Mouse (Mus musculus) liver, postnatal 0 days (tissue): Measurements from ENCODE around the gene Olfr1426. TPM values are rescaled to one million over a fixed set of nuclear protein-coding genes. Genes with fewer than 3 reads are reported as not detected.

Source experiments
- ATAC-seq: fragments of 200-750 bp; cut with Nextera tagmentation; 2 replicates; pipeline ENCODE4 v1.8.0; 2017; ENCODE audit warnings: mild to moderate bottlenecking, moderate library complexity
- DNase-seq: peaks from one replicate; pipeline ENCODE4 v3.0.0-alpha.2; 2016
- H3K27ac ChIP-seq: fragments of 300-500 bp; sonication (generic); 2 replicates; pipeline ENCODE4 v1.5.1; 2014; ENCODE audit warnings: antibody characterized with exemption, moderate library complexity, mild to moderate bottlenecking, low read depth
- H3K27me3 ChIP-seq: fragments of 300-500 bp; sonication (generic); 2 replicates; pipeline ENCODE4 v1.6.1; 2014; ENCODE audit warnings: low read length, control low read depth, mixed read lengths; ENCODE audit not compliant: insufficient read depth
- H3K36me3 ChIP-seq: fragments of 300-500 bp; sonication (generic); replicated peaks from 2 replicates; pipeline ENCODE4 v1.6.1; 2014; ENCODE audit warnings: mild to moderate bottlenecking, control low read depth, low read length, moderate library complexity, mixed read lengths; ENCODE audit not compliant: insufficient read depth
- H3K4me1 ChIP-seq: fragments of 300-500 bp; sonication (generic); 2 replicates; pipeline ENCODE4 v1.6.1; 2014; ENCODE audit warnings: antibody characterized with exemption, mild to moderate bottlenecking, control low read depth; ENCODE audit not compliant: insufficient read depth
- H3K4me2 ChIP-seq: fragments of 300-500 bp; sonication (generic); 2 replicates; pipeline ENCODE4 v1.6.1; 2014; ENCODE audit warnings: low read depth, mild to moderate bottlenecking, low read length, moderate library complexity, mixed read lengths
- H3K4me3 ChIP-seq: fragments of 300-500 bp; sonication (generic); 2 replicates; pipeline ENCODE4 v1.5.1; 2014; ENCODE audit warnings: low read depth, low read length
- H3K9ac ChIP-seq: fragments of 300-500 bp; sonication (generic); replicated peaks from 2 replicates; pipeline ENCODE4 v1.6.1; 2014; ENCODE audit warnings: mild to moderate bottlenecking, moderate library complexity
- H3K9me3 ChIP-seq: fragments of 300-500 bp; sonication (generic); 2 replicates; pipeline ENCODE4 v1.6.1; 2016; ENCODE audit warnings: mild to moderate bottlenecking, control low read depth, low read length, mixed read lengths
- CTCF ChIP-seq: sonication (generic); IDR thresholded peaks from 2 replicates; pipeline ENCODE4 v1.5.1; 2016; ENCODE audit warnings: antibody characterized with exemption, low read depth
- EP300 ChIP-seq: IDR thresholded peaks from 2 replicates; pipeline ENCODE4 v1.6.1; 2016; ENCODE audit warnings: antibody characterized with exemption, low read depth, mild to moderate bottlenecking
- WGBS: fragments of 180-500 bp; shearing (Covaris S2); extraction: QIAGEN DNeasy Blood & Tissue Kit; methylation state at CpG from one replicate; pipeline ENCODE4 v1.1.7; 2014; ENCODE audit not compliant: insufficient replicate concordance; 5-methylcytosine and 5-hydroxymethylcytosine counted together
- polyA plus RNA-seq: library from polyadenylated mRNA; unstranded; fragments of >200 nt; fragmentation: Nextera tagmentation; extraction: Ambion mirVana; gene quantifications from 2 replicates; pipeline ENCODE4 v1.2.1, GENCODE M21; 2015

Olfr1426 gene
- not detected in 2 replicates for polyA plus RNA-seq

GRCm38 (mm10) chr19:12091913-12092312 lies at the start of gene Olfr1426:
Olfr1426 (minus strand) TSS chr19:12092013.
- 84% methylated on average over 1 of the region's 1 CpGs for WGBS
- H3K4me2 ChIP-seq = no peak within 1 kb of the TSS
- ATAC-seq (no peak), DNase-seq (no peak)
- H3K27me3 ChIP-seq = no peaks in the 10 kb centered on the region
- H3K9me3 ChIP-seq = no peaks in the 10 kb centered on the region
- no peak within 1 kb of the TSS for H3K4me3 ChIP-seq
- H3K27ac ChIP-seq = no peak within 1 kb of the TSS
- TF ChIP-seq CTCF (no peak), EP300 (no peak)
- H3K36me3 ChIP-seq = no peaks in the 10 kb centered on the region
- H3K9ac ChIP-seq = no peak within 1 kb of the TSS
- H3K4me1 ChIP-seq = no peaks in the 10 kb centered on the region

GRCm38 (mm10) chr19:12134289-12134688 lies 42.5 kb upstream of the Olfr1426 start:
- Histone ChIP-seq H3K4me2 (no peak overlapping the region), H3K9ac (no peak overlapping the region), H3K36me3 (no peaks in the 10 kb centered on the region), H3K4me3 (no peak overlapping the region), H3K4me1 (no peaks in the 10 kb centered on the region), H3K9me3 (no peaks in the 10 kb centered on the region), H3K27ac (no peak overlapping the region), H3K27me3 (no peaks in the 10 kb centered on the region)
- TF ChIP-seq CTCF (peak; percentile 55), EP300 (no peak)
- 37% methylated on average over 2 of the region's 2 CpGs for WGBS
- DNase-seq (no peak), ATAC-seq (no peak)

- Histone ChIP-seq H3K27me3 (no peaks in the 10 kb centered on the region), H3K4me3 (no peak within 1 kb of the TSS), H3K4me1 (no peaks in the 10 kb centered on the region), H3K27ac (no peak within 1 kb of the TSS), H3K9ac (no peak within 1 kb of the TSS), H3K4me2 (no peak within 1 kb of the TSS), H3K36me3 (no peaks in the 10 kb centered on the region), H3K9me3 (no peaks in the 10 kb centered on the region)
- TF ChIP-seq EP300 = no peak
- no peak for TF ChIP-seq CTCF
- ATAC-seq = no peak
- no peak for DNase-seq
- WGBS = 61% methylated on average over 3 of the region's 3 CpGs
Observed at GRCm38 (mm10) chr19:12123103-12123502, 31.3 kb upstream of the Olfr1426 start, which contains the start of gene Olfr76. Olfr76 (minus strand) TSS chr19:12123203.

GRCm38 (mm10) chr19:12116464-12116863 lies 24.7 kb upstream of the Olfr1426 start:
- Histone ChIP-seq H3K36me3 (no peaks in the 10 kb centered on the region), H3K27ac (no peak overlapping the region), H3K4me3 (no peak overlapping the region), H3K27me3 (no peaks in the 10 kb centered on the region), H3K9me3 (no peaks in the 10 kb centered on the region), H3K4me2 (no peak overlapping the region), H3K4me1 (no peaks in the 10 kb centered on the region), H3K9ac (no peak overlapping the region)
- DNase-seq = no peak
- no peak for TF ChIP-seq CTCF
- no peak for TF ChIP-seq EP300
- WGBS = 73% methylated on average over 3 of the region's 3 CpGs
- ATAC-seq = no peak

GRCm38 (mm10) chr19:12115797-12116196 lies 24.0 kb upstream of the Olfr1426 start, which contains the start of gene Olfr1428:
Olfr1428 (minus strand) TSS chr19:12115897.
- H3K4me3 ChIP-seq = no peak within 1 kb of the TSS
- H3K36me3 ChIP-seq = no peaks in the 10 kb centered on the region
- no peak for DNase-seq
- no peak within 1 kb of the TSS for H3K27ac ChIP-seq
- H3K9me3 ChIP-seq = no peaks in the 10 kb centered on the region
- H3K4me1 ChIP-seq = no peaks in the 10 kb centered on the region
- no peak for TF ChIP-seq EP300
- TF ChIP-seq CTCF = no peak
- WGBS = 62% methylated on average over 1 of the region's 1 CpGs
- no peak for ATAC-seq
- H3K9ac ChIP-seq = no peak within 1 kb of the TSS
- H3K27me3 ChIP-seq = no peaks in the 10 kb centered on the region
- H3K4me2 ChIP-seq = no peak within 1 kb of the TSS

DNA sequence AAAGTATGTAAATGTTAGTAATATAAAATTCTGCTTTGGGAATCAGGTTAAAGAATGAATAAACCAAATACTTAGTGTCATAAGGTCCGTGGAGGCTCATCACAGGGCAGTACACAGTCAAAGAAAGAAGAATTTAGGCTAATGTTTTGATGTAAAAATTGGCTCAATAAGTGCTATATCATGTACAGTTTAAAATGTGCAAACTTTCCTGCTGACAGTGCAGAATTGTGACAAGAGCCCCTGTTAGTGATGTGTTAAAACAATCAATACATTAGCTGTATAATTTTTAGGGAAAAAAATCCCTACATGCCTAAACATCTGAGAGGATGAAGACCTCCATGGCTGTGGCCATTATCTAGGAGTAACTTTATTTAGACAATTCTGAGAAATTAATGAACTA lies 22.0 kb upstream of the Olfr1426 start:
- H3K9ac ChIP-seq = no peak overlapping the region
- H3K4me3 ChIP-seq = no peak overlapping the region
- H3K4me1 ChIP-seq = no peaks in the 10 kb centered on the region
- 50% methylated on average over 1 of the region's 1 CpGs for WGBS
- no peaks in the 10 kb centered on the region for H3K9me3 ChIP-seq
- no peaks in the 10 kb centered on the region for H3K36me3 ChIP-seq
- no peaks in the 10 kb centered on the region for H3K27me3 ChIP-seq
- ATAC-seq (no peak), DNase-seq (no peak)
- TF ChIP-seq CTCF = no peak
- TF ChIP-seq EP300 = no peak
- no peak overlapping the region for H3K4me2 ChIP-seq
- no peak overlapping the region for H3K27ac ChIP-seq

- ATAC-seq (no peak), DNase-seq (no peak)
- TF ChIP-seq EP300 = no peak
- TF ChIP-seq CTCF = no peak
- no peaks in the 10 kb centered on the region for H3K27me3 ChIP-seq
- H3K4me2 ChIP-seq = no peak overlapping the region
- no peak overlapping the region for H3K27ac ChIP-seq
- H3K9ac ChIP-seq = no peak overlapping the region
- H3K4me1 ChIP-seq = no peaks in the 10 kb centered on the region
- H3K4me3 ChIP-seq = no peak overlapping the region
- no peaks in the 10 kb centered on the region for H3K36me3 ChIP-seq
- WGBS = 61% methylated on average over 1 of the region's 1 CpGs
- no peaks in the 10 kb centered on the region for H3K9me3 ChIP-seq
Observed at GRCm38 (mm10) chr19:12104541-12104940, 12.7 kb upstream of the Olfr1426 start.
